Comparison of ENCODE assay signal across 17 mouse cellular contexts in the genomic region with DNA sequence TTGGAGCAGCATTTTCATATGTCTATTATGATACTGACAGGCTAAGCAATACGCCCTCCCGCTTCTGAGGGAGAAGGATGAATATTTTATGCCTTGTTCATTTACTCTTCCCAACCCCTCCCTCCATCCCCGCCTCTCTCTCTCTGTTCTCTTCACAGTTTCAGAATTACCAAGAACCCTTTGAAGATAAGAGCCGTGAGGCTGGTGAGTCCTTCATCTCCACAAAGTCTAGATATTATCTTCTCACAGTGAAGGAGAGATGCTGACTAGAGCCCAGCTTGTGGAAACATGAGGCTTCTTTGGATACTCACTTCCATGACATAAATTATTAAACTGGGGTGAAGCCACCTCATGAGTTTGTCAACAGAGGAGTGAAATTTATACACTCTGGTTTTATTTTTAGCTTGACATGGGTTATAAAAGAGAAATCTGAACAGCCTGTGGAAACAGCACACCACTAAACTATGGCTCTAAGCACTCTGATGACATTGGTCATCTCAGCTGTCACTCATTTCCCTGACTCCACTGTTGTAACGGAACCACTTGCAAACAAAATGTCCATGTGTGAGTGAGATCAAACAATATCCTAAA.
A peak's percentile ranks its signal among the peaks of the same experiment; 100 is the strongest.
DNase-seq lines count a peak whose midpoint lies in the region; ATAC-seq and TF ChIP-seq lines count a peak whose summit lies in the region.
"Had no signal": no experiment of that assay in that cellular context is flagged by ENCODE, and none has a peak within 500 bp of the region (broad histone marks: within the 10 kb centered on the region; RNA-seq: fewer than 3 reads in every experiment).

No protein-coding gene starts in this region.

- no peak overlapping the region for H3K4me2 ChIP-seq in forebrain, postnatal 0 days (ENCODE audit: low read depth)
- no peak overlapping the region for H3K4me2 ChIP-seq in kidney, embryonic 16.5 days (replicated peaks; ENCODE audit: low read depth, low read length)
- H3K4me2 ChIP-seq: kidney, embryonic 15.5 days; liver, embryonic 11.5 days; neural tube, embryonic 12.5 days had no signal

- H3K27me3 ChIP-seq in forebrain, postnatal 0 days (ENCODE audit: insufficient read depth, low read length): no peaks in the 10 kb centered on the region
- no peaks in the 10 kb centered on the region for H3K27me3 ChIP-seq in forebrain, embryonic 10.5 days (ENCODE audit: poor library complexity, severe bottlenecking)
- H3K27me3 ChIP-seq in kidney, embryonic 16.5 days (ENCODE audit: insufficient read depth, low read length): no peaks in the 10 kb centered on the region
- H3K27me3 ChIP-seq: kidney, embryonic 15.5 days; neural tube, embryonic 12.5 days had no signal

- no peak overlapping the region for H3K9ac ChIP-seq in forebrain, postnatal 0 days
- no peak overlapping the region for H3K9ac ChIP-seq in kidney, embryonic 16.5 days (replicated peaks; ENCODE audit: low read length)
- H3K9ac ChIP-seq: kidney, embryonic 15.5 days; neural tube, embryonic 12.5 days had no signal

- peak; percentile 47; the same call in 1 of the 2 replicates for ATAC-seq in forebrain, postnatal 0 days
- ATAC-seq in kidney, embryonic 16.5 days (ENCODE audit: low FRiP score, low TSS enrichment): no peak
- peak; percentile 62 for ATAC-seq in activated CD4-positive, CD25-positive, alpha-beta regulatory T cell, adult 4 months

- no peak overlapping the region for H3K4me3 ChIP-seq in forebrain, postnatal 0 days (ENCODE audit: low read depth, low read length)
- H3K4me3 ChIP-seq in forebrain, embryonic 10.5 days: no peak overlapping the region
- H3K4me3 ChIP-seq in kidney, embryonic 16.5 days (ENCODE audit: low read length): no peak overlapping the region
- H3K4me3 ChIP-seq: kidney, embryonic 15.5 days; neural tube, embryonic 12.5 days had no signal

- H3K27ac ChIP-seq in forebrain, postnatal 0 days (ENCODE audit: low read depth, low read length): no peak overlapping the region
- H3K27ac ChIP-seq in forebrain, embryonic 10.5 days: no peak overlapping the region
- 0 out of 2 replicates have a peak overlapping the region, but pooled peaks have one; percentile 13 for H3K27ac ChIP-seq in kidney, embryonic 16.5 days (ENCODE audit: low read length)
- H3K27ac ChIP-seq: kidney, embryonic 15.5 days; neural tube, embryonic 12.5 days; stomach, postnatal 0 days had no signal

- DNase-seq in forebrain, postnatal 0 days: no peak
- no peak for DNase-seq in forebrain, embryonic 10.5 days (ENCODE audit: extremely low spot score, low spot score)
- DNase-seq in kidney, adult 9 months: no peak
- DNase-seq in skeletal muscle tissue, adult 2 months (ENCODE audit: low read depth, low spot score): peak; percentile 88
- DNase-seq in urinary bladder, adult 2 months (ENCODE audit: low spot score): no peak
- DNase-seq: cerebellum, postnatal 14 days; heart, adult 18-20 months; heart, postnatal 4 days; lung, adult 18-20 months; lung, postnatal 14 days; right cerebral cortex, postnatal 4 days had no signal

- no peak for TF ChIP-seq CTCF in forebrain, postnatal 0 days (IDR thresholded peaks at IDR 0.05; ENCODE audit: low read depth)

- H3K36me3 ChIP-seq in forebrain, postnatal 0 days (ENCODE audit: insufficient read depth): no peaks in the 10 kb centered on the region; the same call in 1 of the 2 replicates
- no peaks in the 10 kb centered on the region for H3K36me3 ChIP-seq in forebrain, embryonic 10.5 days (replicated peaks)
- no peaks in the 10 kb centered on the region for H3K36me3 ChIP-seq in kidney, embryonic 16.5 days (ENCODE audit: insufficient read depth, low read length)
- H3K36me3 ChIP-seq: kidney, embryonic 15.5 days; neural tube, embryonic 12.5 days had no signal

- peaks cover 4% of the 10 kb centered on the region; the same call in 1 of the 2 replicates for H3K4me1 ChIP-seq in forebrain, postnatal 0 days (ENCODE audit: insufficient read depth)
- peaks cover 23% of the 10 kb centered on the region for H3K4me1 ChIP-seq in forebrain, embryonic 10.5 days
- peaks cover 27% of the 10 kb centered on the region; the same call in 1 of the 2 replicates for H3K4me1 ChIP-seq in kidney, embryonic 16.5 days (ENCODE audit: insufficient read depth, low read length)

- no peaks in the 10 kb centered on the region for H3K9me3 ChIP-seq in forebrain, postnatal 0 days (ENCODE audit: low read length)
- H3K9me3 ChIP-seq in forebrain, embryonic 10.5 days: no peaks in the 10 kb centered on the region
- H3K9me3 ChIP-seq in kidney, embryonic 16.5 days (ENCODE audit: low read length): no peaks in the 10 kb centered on the region
- H3K9me3 ChIP-seq: kidney, embryonic 15.5 days; neural tube, embryonic 12.5 days had no signal

- 66% methylated on average over 5 of the region's 5 CpGs for WGBS in forebrain, postnatal 0 days
- 94% methylated on average over 5 of the region's 5 CpGs for WGBS in forebrain, embryonic 10.5 days
- WGBS in kidney, embryonic 16.5 days: 60% methylated on average over 5 of the region's 5 CpGs
